Mouse (Mus musculus): Measurements from ENCODE around the gene Rai1. TPM values are rescaled to one million over a fixed set of nuclear protein-coding genes. Genes with fewer than 3 reads are reported as not detected.

The Rai1 gene
- polyA plus RNA-seq, 1 experiment from 2014 or later, result 40.3 TPM

GRCm38 (mm10) chr11:60120586-60121262 lies 15.9 kb downstream of the Rai1 start:
- DNase-seq (ENCODE audit: low read depth, low spot score) (no peak), ATAC-seq (no peak)
- no peaks in the 10 kb centered on the region for H3K27me3 ChIP-seq
- TF ChIP-seq CTCF (IDR thresholded peaks at IDR 0.05), result no peak
- CTCF ChIA-PET, result interaction anchor here (1.1 kb wide), 1 partner anchor 10 kb away, joined by 3 read pairs; no protein-coding TSS in a partner anchor
- POLR2A ChIA-PET, result no interaction called here
- in situ Hi-C loops (cut with MboI; ENCODE audit: low pct_unique_long_range_greater_than_20kb), result no loop called here

GRCm38 (mm10) chr11:60122611-60123010 lies 17.8 kb downstream of the Rai1 start:
- ChIA-PET POLR2A (no interaction called here), CTCF (interaction anchor here (1.0 kb wide), 2 partner anchors 12 kb away, joined by 3 to 4 read pairs; no protein-coding TSS in a partner anchor)
- DNase-seq (ENCODE audit: low read depth, low spot score), result no peak
- no peak for TF ChIP-seq CTCF (IDR thresholded peaks at IDR 0.05)
- H3K27me3 ChIP-seq, result no peaks in the 10 kb centered on the region
- ATAC-seq, result no peak
- in situ Hi-C loops (cut with MboI; ENCODE audit: low pct_unique_long_range_greater_than_20kb), result no loop called here

- CTCF ChIA-PET, result no interaction called here
- in situ Hi-C loops (cut with MboI; ENCODE audit: low pct_unique_long_range_greater_than_20kb), result no loop called here
- H3K27me3 ChIP-seq, result no peaks in the 10 kb centered on the region
- POLR2A ChIA-PET, result interaction anchor here (0.8 kb wide), 1 partner anchor 21 kb away, joined by 4 read pairs; no protein-coding TSS in a partner anchor
- no peak for DNase-seq (ENCODE audit: low read depth, low spot score)
- ATAC-seq, result no peak
- TF ChIP-seq CTCF (IDR thresholded peaks at IDR 0.05), result no peak
Measured at GRCm38 (mm10) chr11:60127048-60127447, 22.2 kb downstream of the Rai1 start.

GRCm38 (mm10) chr11:60127863-60128512 lies 23.2 kb downstream of the Rai1 start:
- H3K27me3 ChIP-seq, result no peaks in the 10 kb centered on the region
- DNase-seq (ENCODE audit: low read depth, low spot score) (no peak), ATAC-seq (peak; percentile 38)
- in situ Hi-C loops (cut with MboI; ENCODE audit: low pct_unique_long_range_greater_than_20kb), result no loop called here
- no peak for TF ChIP-seq CTCF (IDR thresholded peaks at IDR 0.05)
- ChIA-PET POLR2A (no interaction called here), CTCF (interaction anchor here (1.0 kb wide), 1 partner anchor 15 kb away, joined by 4 read pairs; no protein-coding TSS in a partner anchor)

- in situ Hi-C loops (cut with MboI; ENCODE audit: low pct_unique_long_range_greater_than_20kb), result no loop called here
- no peak for TF ChIP-seq CTCF (IDR thresholded peaks at IDR 0.05)
- DNase-seq (ENCODE audit: low read depth, low spot score) (no peak), ATAC-seq (no peak)
- H3K27me3 ChIP-seq, result no peaks in the 10 kb centered on the region
- POLR2A ChIA-PET, result no interaction called here
- CTCF ChIA-PET, result interaction anchor here (1.1 kb wide), 1 partner anchor 14 kb away, joined by 3 read pairs; no protein-coding TSS in a partner anchor
Measured at GRCm38 (mm10) chr11:60130516-60130915, 25.7 kb downstream of the Rai1 start.

- TF ChIP-seq CTCF (IDR thresholded peaks at IDR 0.05), result no peak
- ChIA-PET CTCF (no interaction called here), POLR2A (no interaction called here)
- no peaks in the 10 kb centered on the region for H3K27me3 ChIP-seq
- in situ Hi-C loops (cut with MboI; ENCODE audit: low pct_unique_long_range_greater_than_20kb), result no loop called here
- no peak for DNase-seq (ENCODE audit: low read depth, low spot score)
- ATAC-seq, result no peak
Measured at GRCm38 (mm10) chr11:60132061-60132460, 27.2 kb downstream of the Rai1 start.

GRCm38 (mm10) chr11:60136491-60136890 lies 31.7 kb downstream of the Rai1 start:
- in situ Hi-C loops (cut with MboI; ENCODE audit: low pct_unique_long_range_greater_than_20kb), result no loop called here
- DNase-seq (ENCODE audit: low read depth, low spot score), result no peak
- TF ChIP-seq CTCF (IDR thresholded peaks at IDR 0.05), result no peak
- H3K27me3 ChIP-seq, result no peaks in the 10 kb centered on the region
- ChIA-PET POLR2A (no interaction called here), CTCF (no interaction called here)
- no peak for ATAC-seq

- CTCF ChIA-PET, result interaction anchor here (1.0 kb wide), 1 partner anchor 12 kb away, joined by 3 read pairs; no protein-coding TSS in a partner anchor
- POLR2A ChIA-PET, result no interaction called here
- no peak for TF ChIP-seq CTCF (IDR thresholded peaks at IDR 0.05)
- DNase-seq (ENCODE audit: low read depth, low spot score), result no peak
- no peaks in the 10 kb centered on the region for H3K27me3 ChIP-seq
- ATAC-seq, result no peak
- in situ Hi-C loops (cut with MboI; ENCODE audit: low pct_unique_long_range_greater_than_20kb), result no loop called here
Measured at GRCm38 (mm10) chr11:60137170-60137569, 32.4 kb downstream of the Rai1 start.

GRCm38 (mm10) chr11:60139141-60139733 lies 34.4 kb downstream of the Rai1 start:
- ChIA-PET CTCF (no interaction called here), POLR2A (interaction anchor here (1.5 kb wide), 1 partner anchor 24 kb away, joined by 4 read pairs; no protein-coding TSS in a partner anchor)
- no peak for DNase-seq (ENCODE audit: low read depth, low spot score)
- ATAC-seq, result no peak
- in situ Hi-C loops (cut with MboI; ENCODE audit: low pct_unique_long_range_greater_than_20kb), result no loop called here
- TF ChIP-seq CTCF (IDR thresholded peaks at IDR 0.05), result no peak
- no peaks in the 10 kb centered on the region for H3K27me3 ChIP-seq

- no peaks in the 10 kb centered on the region for H3K27me3 ChIP-seq
- ChIA-PET CTCF (no interaction called here), POLR2A (interaction anchor here (1.5 kb wide), 1 partner anchor 25 kb away, joined by 4 read pairs; no protein-coding TSS in a partner anchor)
- ATAC-seq (peak; percentile 66), DNase-seq (ENCODE audit: low read depth, low spot score) (no peak)
- no peak for TF ChIP-seq CTCF (IDR thresholded peaks at IDR 0.05)
- in situ Hi-C loops (cut with MboI; ENCODE audit: low pct_unique_long_range_greater_than_20kb), result loop anchor here (5.0 kb wide), 1 partner anchor 33 kb away; the partner anchor contains the start of gene Rai1
Measured at GRCm38 (mm10) chr11:60139734-60140371, 35.0 kb downstream of the Rai1 start.
